Mouse (Mus musculus): ENCODE data around the gene Trim10. TPM values are rescaled to one million over a fixed set of nuclear protein-coding genes. Genes with fewer than 3 reads are reported as not detected.

Trim10 gene
- polyA plus RNA-seq, 1 experiment from 2014 or later: 1.4 TPM

GRCm38 (mm10) chr17:36922715-36923114 lies 53.3 kb downstream of the Trim10 start:
- H3K36me3 ChIP-seq: no peaks in the 10 kb centered on the region
- no peak overlapping the region for H3K9ac ChIP-seq (replicated peaks)
- no peaks in the 10 kb centered on the region for H3K9me3 ChIP-seq (replicated peaks)
- H3K27ac ChIP-seq (replicated peaks): no peak overlapping the region
- no peak overlapping the region for H3K4me3 ChIP-seq (replicated peaks)
- no peaks in the 10 kb centered on the region for H3K27me3 ChIP-seq (replicated peaks)
- 89% methylated on average over 4 of the region's 4 CpGs for WGBS
- no peaks in the 10 kb centered on the region for H3K4me1 ChIP-seq
- no peak for ATAC-seq (ENCODE audit: low FRiP score)
- no peak overlapping the region for H3K4me2 ChIP-seq

DNA sequence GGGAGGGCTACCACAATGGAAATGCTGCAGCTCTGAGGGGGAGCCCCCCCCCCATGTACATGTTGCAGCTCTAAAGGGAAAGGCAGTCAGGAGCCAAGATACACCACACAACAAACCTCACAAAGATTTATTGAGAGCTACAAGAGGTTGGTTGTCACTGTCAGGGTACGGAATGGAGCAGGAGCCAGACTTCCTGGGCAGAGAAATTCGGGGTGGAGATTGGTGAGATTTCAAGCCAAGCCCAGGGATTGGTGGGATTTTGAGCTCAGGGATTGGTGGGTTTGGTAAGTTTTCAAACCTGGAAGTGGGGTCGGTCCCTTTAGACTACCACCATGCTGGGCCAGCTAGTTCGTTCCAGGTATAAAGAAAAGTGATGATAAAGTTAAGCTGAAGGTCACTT lies 54.1 kb downstream of the Trim10 start:
- no peak for ATAC-seq (ENCODE audit: low FRiP score)
- Histone ChIP-seq H3K9ac (replicated peaks) (no peak overlapping the region), H3K27me3 (replicated peaks) (no peaks in the 10 kb centered on the region), H3K36me3 (no peaks in the 10 kb centered on the region), H3K4me1 (no peaks in the 10 kb centered on the region), H3K27ac (replicated peaks) (no peak overlapping the region), H3K4me3 (replicated peaks) (no peak overlapping the region), H3K4me2 (no peak overlapping the region), H3K9me3 (replicated peaks) (no peaks in the 10 kb centered on the region)
- 67% methylated on average over 4 of the region's 4 CpGs for WGBS

Other genes starting within 250 kb of the Trim10 start
- gene H2-M9, start 226.9 kb upstream of the Trim10 start, polyA plus RNA-seq (2015; fragmentation: Nextera tagmentation; extraction: Ambion mirVana): not detected in 2 replicates
- not detected in 2 replicates for gene H2-M1, start 197.4 kb upstream of the Trim10 start, polyA plus RNA-seq (2015; fragmentation: Nextera tagmentation; extraction: Ambion mirVana)
- gene H2-M10.5, start 96.7 kb upstream of the Trim10 start, polyA plus RNA-seq (2015; fragmentation: Nextera tagmentation; extraction: Ambion mirVana): not detected in 2 replicates
- not detected in 2 replicates for gene H2-M10.6, start 57.4 kb upstream of the Trim10 start, polyA plus RNA-seq (2015; fragmentation: Nextera tagmentation; extraction: Ambion mirVana)
- 51.2 and 52.0 TPM in 2 replicates for gene Trim26, start 32.4 kb upstream of the Trim10 start, polyA plus RNA-seq (2015; fragmentation: Nextera tagmentation; extraction: Ambion mirVana)
- 0.73 and 0.82 TPM in 2 replicates for gene Trim15, start 2.4 kb upstream of the Trim10 start, polyA plus RNA-seq (2015; fragmentation: Nextera tagmentation; extraction: Ambion mirVana)
- not detected in 2 replicates for gene Trim40, start 20.5 kb downstream of the Trim10 start, polyA plus RNA-seq (2015; fragmentation: Nextera tagmentation; extraction: Ambion mirVana)
- 2.2 TPM in 1 of 2 replicates, not detected in the other for gene Trim31, start 28.5 kb downstream of the Trim10 start, polyA plus RNA-seq (2015; fragmentation: Nextera tagmentation; extraction: Ambion mirVana)
- 1.9 and 2.0 TPM in 2 replicates for gene Rnf39, start 73.3 kb downstream of the Trim10 start, polyA plus RNA-seq (2015; fragmentation: Nextera tagmentation; extraction: Ambion mirVana)
- gene Ppp1r11, start 82.2 kb downstream of the Trim10 start, polyA plus RNA-seq (2015; fragmentation: Nextera tagmentation; extraction: Ambion mirVana): 155 and 168 TPM in 2 replicates
- 59.2 and 62.9 TPM in 2 replicates for gene Znrd1, start 89.0 kb downstream of the Trim10 start, polyA plus RNA-seq (2015; fragmentation: Nextera tagmentation; extraction: Ambion mirVana)
- gene Znrd1as, start 89.0 kb downstream of the Trim10 start, polyA plus RNA-seq (2015; fragmentation: Nextera tagmentation; extraction: Ambion mirVana): 5.5 and 5.8 TPM in 2 replicates
- gene 2410137M14Rik, start 111.7 kb downstream of the Trim10 start, polyA plus RNA-seq (2015; fragmentation: Nextera tagmentation; extraction: Ambion mirVana): 0.27 TPM in 1 of 2 replicates, not detected in the other
- 2.5 and 2.7 TPM in 2 replicates for gene H2-M5, start 120.0 kb downstream of the Trim10 start, polyA plus RNA-seq (2015; fragmentation: Nextera tagmentation; extraction: Ambion mirVana)
- 200 and 252 TPM in 2 replicates for gene Zfp57, start 131.6 kb downstream of the Trim10 start, polyA plus RNA-seq (2015; fragmentation: Nextera tagmentation; extraction: Ambion mirVana)
- 1.5 and 2.0 TPM in 2 replicates for gene Mog, start 153.8 kb downstream of the Trim10 start, polyA plus RNA-seq (2015; fragmentation: Nextera tagmentation; extraction: Ambion mirVana)
- 77.9 and 90.1 TPM in 2 replicates for gene Gabbr1, start 176.4 kb downstream of the Trim10 start, polyA plus RNA-seq (2015; fragmentation: Nextera tagmentation; extraction: Ambion mirVana)
- 0.06 TPM in 1 of 2 replicates, not detected in the other for gene Olfr90, start 218.9 kb downstream of the Trim10 start, polyA plus RNA-seq (2015; fragmentation: Nextera tagmentation; extraction: Ambion mirVana)
- not detected in 2 replicates for gene Olfr91, start 228.7 kb downstream of the Trim10 start, polyA plus RNA-seq (2015; fragmentation: Nextera tagmentation; extraction: Ambion mirVana)

All from neural tube, embryonic 15.5 days (tissue).